Comparison of ENCODE assay signal across 28 mouse cellular contexts in genomic region chr8:105472983-105473382, GRCm38 (mm10). TPM values are rescaled to one million over a fixed set of nuclear protein-coding genes. Genes with fewer than 3 reads are reported as not detected.
DNase-seq lines count a peak whose midpoint lies in the region; ATAC-seq and TF ChIP-seq lines count a peak whose summit lies in the region.
"Had no signal": no experiment of that assay in that cellular context is flagged by ENCODE, and none has a peak within 500 bp of the region (broad histone marks: within the 10 kb centered on the region; RNA-seq: fewer than 3 reads in every experiment).

No protein-coding gene starts in this region.

- peak overlapping the region; percentile 76; the same call in 1 of the 2 replicates for H3K27ac ChIP-seq in heart, adult 2 months
- H3K27ac ChIP-seq in hindbrain, embryonic 10.5 days = peak overlapping the region; percentile 72
- no peak overlapping the region for H3K27ac ChIP-seq in hindbrain, embryonic 16.5 days (ENCODE audit: low read depth, low read length)
- no peak overlapping the region for H3K27ac ChIP-seq in ES-Bruce4 (ENCODE audit: insufficient read depth, low read length)
- H3K27ac ChIP-seq: embryonic facial prominence, embryonic 15.5 days; heart, embryonic 15.5 days; hindbrain, embryonic 14.5 days had no signal

- intact Hi-C loops in heart, adult 2 months (cut with DNase I) = no loop called here

- H3K9ac ChIP-seq in heart, adult 2 months (ENCODE audit: low read depth, low read length) = no peak overlapping the region
- H3K9ac ChIP-seq in hindbrain, embryonic 16.5 days (ENCODE audit: low read depth, low read length) = no peak overlapping the region
- H3K9ac ChIP-seq in ES-Bruce4 (ENCODE audit: low read depth, poor library complexity, severe bottlenecking) = peak overlapping the region; percentile 8
- H3K9ac ChIP-seq: embryonic facial prominence, embryonic 15.5 days; heart, embryonic 15.5 days; hindbrain, embryonic 14.5 days had no signal

- peak; percentile 47 for DNase-seq in cerebellum, adult 9-11 months
- DNase-seq in cerebellum, adult 8-10 months = no peak
- DNase-seq in heart, adult 2 months = no peak
- no peak for DNase-seq in heart, adult 8-10 months (ENCODE audit: low spot score)
- DNase-seq in hindbrain, embryonic 10.5 days (ENCODE audit: low spot score) = no peak
- no peak for DNase-seq in Muller cell, postnatal 12 days (ENCODE audit: inconsistent ontology term)
- DNase-seq: adrenal gland, adult 8-10 months; cerebellum, adult 11 months; embryo, embryonic 11 days; gastrocnemius, postnatal 14 days; kidney, adult 8-10 months had no signal

- H3K4me3 ChIP-seq in heart, adult 2 months = no peak overlapping the region
- 0 out of 2 replicates have a peak overlapping the region, but pooled peaks have one; percentile 0 for H3K4me3 ChIP-seq in hindbrain, embryonic 10.5 days
- no peak overlapping the region for H3K4me3 ChIP-seq in hindbrain, embryonic 16.5 days (ENCODE audit: low read length)
- no peak overlapping the region for H3K4me3 ChIP-seq in ES-Bruce4 (ENCODE audit: low read depth, low read length)
- H3K4me3 ChIP-seq: embryonic facial prominence, embryonic 15.5 days; erythroblast, embryonic 14.5 days; heart, embryonic 15.5 days had no signal

- no peaks in the 10 kb centered on the region; the same call in 1 of the 2 replicates for H3K36me3 ChIP-seq in heart, adult 2 months (ENCODE audit: control insufficient read depth, insufficient read depth, low read length)
- peaks cover 23% of the 10 kb centered on the region for H3K36me3 ChIP-seq in hindbrain, embryonic 10.5 days
- no peaks in the 10 kb centered on the region; the same call in 1 of the 2 replicates for H3K36me3 ChIP-seq in hindbrain, embryonic 16.5 days (ENCODE audit: control insufficient read depth, insufficient read depth, low read length)
- no peaks in the 10 kb centered on the region for H3K36me3 ChIP-seq in ES-Bruce4 (ENCODE audit: control insufficient read depth, insufficient read depth, low read length, poor library complexity, severe bottlenecking)
- H3K36me3 ChIP-seq: heart, embryonic 15.5 days had no signal

- H3K79me2 ChIP-seq in heart, adult 2 months (replicated peaks; ENCODE audit: control insufficient read depth, insufficient read depth, low read length) = no peaks in the 10 kb centered on the region

- no peak for TF ChIP-seq EP300 in heart, adult 2 months (IDR thresholded peaks at IDR 0.05; ENCODE audit: insufficient read depth, low read depth, low read length)
- TF ChIP-seq EP300 in ES-Bruce4 (IDR thresholded peaks at IDR 0.05; ENCODE audit: insufficient read depth, low read depth, low read length) = no peak

- no peak for TF ChIP-seq POLR2A in heart, adult 2 months (IDR thresholded peaks at IDR 0.05; ENCODE audit: insufficient read depth, low read depth, low read length)
- TF ChIP-seq POLR2A in ES-Bruce4 (IDR thresholded peaks at IDR 0.05; ENCODE audit: insufficient read depth, low read length) = no peak

- TF ChIP-seq CTCF in heart, adult 2 months (IDR thresholded peaks at IDR 0.05) = no peak
- TF ChIP-seq CTCF in ES-Bruce4 (IDR thresholded peaks at IDR 0.05; ENCODE audit: low read depth, low read length) = no peak

- no peaks in the 10 kb centered on the region for H3K9me3 ChIP-seq in hindbrain, embryonic 10.5 days
- H3K9me3 ChIP-seq in hindbrain, embryonic 16.5 days (ENCODE audit: control insufficient read depth, low read length) = no peaks in the 10 kb centered on the region
- H3K9me3 ChIP-seq in ES-Bruce4 (replicated peaks; ENCODE audit: control insufficient read depth, insufficient read depth, low read length, poor library complexity, severe bottlenecking) = no peaks in the 10 kb centered on the region
- H3K9me3 ChIP-seq: embryonic facial prominence, embryonic 15.5 days; heart, embryonic 15.5 days had no signal

- no peak overlapping the region for H3K4me2 ChIP-seq in hindbrain, embryonic 16.5 days (ENCODE audit: low read length)
- H3K4me2 ChIP-seq: embryonic facial prominence, embryonic 15.5 days; heart, embryonic 15.5 days; hindbrain, embryonic 14.5 days had no signal

- H3K4me1 ChIP-seq in heart, adult 2 months (ENCODE audit: control insufficient read depth, insufficient read depth, low read length) = peaks cover 26% of the 10 kb centered on the region
- H3K4me1 ChIP-seq in hindbrain, embryonic 10.5 days (replicated peaks) = peaks cover 92% of the 10 kb centered on the region
- H3K4me1 ChIP-seq in hindbrain, embryonic 16.5 days (ENCODE audit: control insufficient read depth, insufficient read depth, low read depth, low read length) = peaks cover 42% of the 10 kb centered on the region
- peaks cover 5% of the 10 kb centered on the region for H3K4me1 ChIP-seq in ES-Bruce4 (ENCODE audit: control insufficient read depth, insufficient read depth, low read length)

- whole genome bisulfite sequencing in heart, adult 2 months = 88% methylated on average over 9 of the region's 9 CpGs
- 38% methylated on average over 9 of the region's 9 CpGs for WGBS in hindbrain, embryonic 10.5 days
- WGBS in hindbrain, embryonic 16.5 days = 59% methylated on average over 9 of the region's 9 CpGs

- ATAC-seq in hindbrain, embryonic 16.5 days = no peak
- ATAC-seq: forebrain, embryonic 16.5 days; intestine, postnatal 0 days had no signal

- H3K27me3 ChIP-seq in heart, adult 2 months (ENCODE audit: control insufficient read depth, insufficient read depth, low read length) = no peaks in the 10 kb centered on the region
- H3K27me3 ChIP-seq in hindbrain, embryonic 10.5 days (ENCODE audit: insufficient read depth, poor library complexity, severe bottlenecking) = peaks cover 53% of the 10 kb centered on the region
- no peaks in the 10 kb centered on the region; the same call in 1 of the 2 replicates for H3K27me3 ChIP-seq in hindbrain, embryonic 16.5 days (replicated peaks; ENCODE audit: control insufficient read depth, insufficient read depth, low read length)
- no peaks in the 10 kb centered on the region for H3K27me3 ChIP-seq in ES-Bruce4 (ENCODE audit: control insufficient read depth, insufficient read depth, low read length, poor library complexity, severe bottlenecking)

RNA-seq across cellular contexts. Expression of gene Tppp3, which starts 1.7 kb away (rescaled TPM):
- 10 to 100 TPM; 35.0 to 48.8 TPM for total RNA-seq in heart, adult 2 months (2021)
- polyA plus RNA-seq in heart, adult 2 months (2012; rRNA removed) = 73.7 and 89.2 TPM in 2 replicates
- total RNA-seq in heart, adult 8-10 months (2022) = 10 to 100 TPM; 25.8 to 42.5 (median 34.9) TPM
- 131 and 243 TPM in 2 replicates for polyA plus RNA-seq in hindbrain, embryonic 10.5 days (2016; fragmentation: Nextera tagmentation; extraction: Ambion mirVana)
- polyA plus RNA-seq in hindbrain, embryonic 16.5 days (2015; fragmentation: Nextera tagmentation; extraction: Ambion mirVana) = 246 and 256 TPM in 2 replicates
- 14.4 and 19.0 TPM in 2 replicates for polyA plus RNA-seq in ES-Bruce4 (2011; ENCODE audit: insufficient read depth, insufficient read length, low read depth, missing spikeins)
- total RNA-seq: common myeloid progenitor, adult 5-6 weeks; hematopoietic stem cell, adult 5-6 weeks had no signal

RNA-seq across cellular contexts. Expression of gene Zdhhc1, which starts 23.7 kb away (rescaled TPM):
- total RNA-seq in heart, adult 2 months (2021) = 10 to 100 TPM; 13.0 to 13.3 TPM
- 37.5 and 40.5 TPM in 2 replicates for polyA plus RNA-seq in heart, adult 2 months (2012; rRNA removed)
- 10 to 100 TPM; 13.0 to 15.3 (median 13.5) TPM for total RNA-seq in heart, adult 8-10 months (2022)
- 23.3 and 29.2 TPM in 2 replicates for polyA plus RNA-seq in hindbrain, embryonic 10.5 days (2016; fragmentation: Nextera tagmentation; extraction: Ambion mirVana)
- 39.0 and 40.2 TPM in 2 replicates for polyA plus RNA-seq in hindbrain, embryonic 16.5 days (2015; fragmentation: Nextera tagmentation; extraction: Ambion mirVana)
- polyA plus RNA-seq in ES-Bruce4 (2011; ENCODE audit: insufficient read depth, insufficient read length, low read depth, missing spikeins) = 6.8 and 9.2 TPM in 2 replicates

RNA-seq across cellular contexts. Expression of gene Hsd11b2, which starts 45.6 kb away (rescaled TPM):
- total RNA-seq in heart, adult 2 months (2021) = under 1 TPM in 1 of 2 experiments, not detected in 1; 0.23 TPM
- 0.08 and 0.32 TPM in 2 replicates for polyA plus RNA-seq in heart, adult 2 months (2012; rRNA removed)
- under 1 TPM in 1 of 4 experiments, not detected in 3; 0.22 TPM for total RNA-seq in heart, adult 8-10 months (2022)
- polyA plus RNA-seq in hindbrain, embryonic 10.5 days (2016; fragmentation: Nextera tagmentation; extraction: Ambion mirVana) = 24.1 and 36.7 TPM in 2 replicates
- polyA plus RNA-seq in hindbrain, embryonic 16.5 days (2015; fragmentation: Nextera tagmentation; extraction: Ambion mirVana) = 6.9 and 8.8 TPM in 2 replicates
- 0.54 and 0.61 TPM in 2 replicates for polyA plus RNA-seq in ES-Bruce4 (2011; ENCODE audit: insufficient read depth, insufficient read length, low read depth, missing spikeins)
- total RNA-seq: common myeloid progenitor, adult 5-6 weeks; hematopoietic stem cell, adult 5-6 weeks had no signal
- polyA plus RNA-seq: erythroblast, embryonic 14.5 days had no signal

RNA-seq across cellular contexts. Expression of gene Lrrc36, which starts 59.6 kb away (rescaled TPM):
- under 1 TPM; 0.45 to 0.47 TPM for total RNA-seq in heart, adult 2 months (2021)
- polyA plus RNA-seq in heart, adult 2 months (2012; rRNA removed) = 0.67 and 0.94 TPM in 2 replicates
- total RNA-seq in heart, adult 8-10 months (2022) = under 1 TPM; 0.19 to 0.56 (median 0.45) TPM
- 1.8 and 2.5 TPM in 2 replicates for polyA plus RNA-seq in hindbrain, embryonic 10.5 days (2016; fragmentation: Nextera tagmentation; extraction: Ambion mirVana)
- 0.44 and 0.60 TPM in 2 replicates for polyA plus RNA-seq in hindbrain, embryonic 16.5 days (2015; fragmentation: Nextera tagmentation; extraction: Ambion mirVana)
- 0.35 and 1.3 TPM in 2 replicates for polyA plus RNA-seq in ES-Bruce4 (2011; ENCODE audit: insufficient read depth, insufficient read length, low read depth, missing spikeins)
- polyA plus RNA-seq: C2C12 had no signal

RNA-seq across cellular contexts. Expression of gene Kctd19, which starts 59.7 kb away (rescaled TPM):
- total RNA-seq in heart, adult 2 months (2021) = under 1 TPM; 0.13 to 0.25 TPM
- 0.08 and 0.15 TPM in 2 replicates for polyA plus RNA-seq in heart, adult 2 months (2012; rRNA removed)
- under 1 TPM in 3 of 4 experiments, not detected in 1; 0.11 to 0.31 (median 0.28) TPM for total RNA-seq in heart, adult 8-10 months (2022)
- 0.12 TPM in 1 of 2 replicates, not detected in the other for polyA plus RNA-seq in hindbrain, embryonic 10.5 days (2016; fragmentation: Nextera tagmentation; extraction: Ambion mirVana)
- polyA plus RNA-seq in hindbrain, embryonic 16.5 days (2015; fragmentation: Nextera tagmentation; extraction: Ambion mirVana) = 0.27 TPM in 1 of 2 replicates, not detected in the other
- 2.4 and 3.7 TPM in 2 replicates for polyA plus RNA-seq in ES-Bruce4 (2011; ENCODE audit: insufficient read depth, insufficient read length, low read depth, missing spikeins)
- total RNA-seq: adrenal gland, postnatal 4 days; common myeloid progenitor, adult 5-6 weeks; heart, adult 18-20 months; hematopoietic stem cell, adult 5-6 weeks had no signal
- polyA plus RNA-seq: embryonic facial prominence, embryonic 11.5 days; embryonic facial prominence, embryonic 15.5 days; erythroblast, embryonic 14.5 days; forebrain, embryonic 11.5 days; forebrain, embryonic 16.5 days; frontal cortex, adult 2 months; hindbrain, embryonic 14.5 days; kidney, embryonic 16.5 days had no signal

Comparison
In these comparisons a context has a peak if more than half of its experiments do, and no peak if none do; other contexts are left out.
1. H3K27ac ChIP-seq: peak in heart, adult 2 months (single experiment) and hindbrain, embryonic 10.5 days (single experiment); none in hindbrain, embryonic 16.5 days (single experiment) and ES-Bruce4 (single experiment).